Mouse (Mus musculus) kidney, postnatal 4 days (tissue): ENCODE measurements around the gene Ocrl.
A peak's percentile ranks its signal among the peaks of the same experiment; 100 is the strongest.

Source experiments
- DNase-seq, 2 experiments: peaks; one replicate each; pipeline ENCODE4 v3.0.0; 2021; ENCODE audit warnings: mixed read lengths in 2 of 2

Gene Ocrl

DNA sequence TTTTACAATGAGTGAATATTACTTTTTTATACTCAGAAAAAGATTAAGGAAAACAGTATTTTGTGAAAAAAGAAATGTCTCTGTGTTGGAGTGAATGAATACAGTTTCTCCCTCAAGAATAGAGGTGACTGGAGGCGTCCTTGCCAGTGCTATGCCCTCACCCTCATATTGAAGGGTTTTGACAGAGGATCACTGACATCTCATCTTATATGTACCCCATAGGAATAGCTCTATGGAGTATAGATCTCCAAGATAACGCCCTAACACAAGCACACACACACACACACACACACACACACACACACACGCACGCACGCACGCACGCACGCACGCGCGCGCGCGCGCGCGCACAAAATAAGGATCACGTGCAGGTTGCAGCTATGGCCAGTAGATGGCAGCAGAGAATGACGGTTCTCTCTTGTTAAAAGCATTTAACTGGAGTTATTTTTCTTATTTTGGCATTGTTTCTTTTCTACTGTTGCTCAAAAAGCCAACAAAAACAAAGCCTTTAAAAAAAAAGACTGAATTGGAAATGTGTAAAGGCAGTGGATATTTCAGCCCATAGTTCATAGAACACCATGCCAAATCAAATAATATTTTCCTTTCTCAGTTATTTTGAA lies 72.9 kb downstream of the Ocrl start:
- peak; percentile 73 to 74 for DNase-seq

GRCm38 (mm10) chrX:47988024-47988423 lies 75.8 kb downstream of the Ocrl start:
- DNase-seq, result peak in 1 of 2 experiments; percentile 36

GRCm38 (mm10) chrX:47992606-47993005 lies 80.4 kb downstream of the Ocrl start:
- peak; percentile 85 to 86 for DNase-seq

DNA sequence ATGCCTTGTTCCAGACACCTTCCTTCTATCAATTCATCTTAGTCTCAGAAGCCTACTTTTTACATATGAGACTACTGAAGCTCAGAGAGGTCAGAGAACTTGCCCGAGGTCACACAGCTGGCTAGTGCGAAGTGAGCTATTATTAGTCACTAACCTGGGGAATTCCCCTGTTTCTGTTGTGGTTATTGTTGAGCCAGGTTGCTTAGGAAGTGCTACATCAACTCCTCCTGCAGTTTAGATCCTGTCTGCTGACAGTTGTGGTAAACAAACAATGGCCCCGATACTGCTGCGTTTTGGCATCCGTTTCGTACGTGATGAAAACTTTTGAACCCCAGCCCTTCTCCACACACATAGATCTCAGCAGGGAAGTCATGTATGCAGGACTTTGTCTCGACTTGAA lies 86.2 kb downstream of the Ocrl start:
- DNase-seq, result no peak

DNA sequence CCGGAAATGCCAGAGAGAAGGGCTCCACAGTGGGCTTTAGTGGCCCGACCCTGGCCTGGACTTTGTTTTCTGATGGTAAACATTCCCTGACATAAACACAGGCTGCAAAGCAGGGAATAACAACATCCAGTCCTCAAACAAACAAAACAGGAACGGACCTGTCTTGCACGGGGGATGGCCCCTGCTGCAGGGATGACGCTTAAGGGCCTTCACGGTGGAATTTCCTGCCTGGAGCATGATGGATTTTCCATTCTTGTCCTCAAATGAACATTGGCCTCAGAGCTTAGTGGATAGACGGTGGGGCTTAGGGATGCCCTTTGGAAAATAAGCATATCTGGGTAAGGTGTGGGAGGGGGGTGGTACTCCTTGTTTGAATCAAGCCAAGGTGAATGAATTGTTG lies 89.0 kb downstream of the Ocrl start:
- DNase-seq, result no peak

- no peak for DNase-seq
Measured at GRCm38 (mm10) chrX:48004786-48005185, 92.6 kb downstream of the Ocrl start.

- DNase-seq, result peak; percentile 25 to 45
Measured at GRCm38 (mm10) chrX:48006062-48006461, 93.9 kb downstream of the Ocrl start.

- no peak for DNase-seq
Measured at GRCm38 (mm10) chrX:48011656-48012055, 99.5 kb downstream of the Ocrl start.
